Mouse (Mus musculus) liver, embryonic 14.5 days (tissue): ENCODE data around the gene Myt1l. TPM values are rescaled to one million over a fixed set of nuclear protein-coding genes. Genes with fewer than 3 reads are reported as not detected.

Experiments
- ATAC-seq: fragments of 200-750 bp; cut with Nextera tagmentation; 2 replicates; pipeline ENCODE4 v1.8.0; 2017; ENCODE audit warnings: moderate number of reproducible peaks, mild to moderate bottlenecking, moderate library complexity; ENCODE audit not compliant: insufficient read depth
- DNase-seq, 3 experiments: peaks; one replicate each; pipeline ENCODE4 v3.0.0-alpha.2; 2012 to 2013; ENCODE audit warnings: low read depth in 3 of 3, low spot score in 3 of 3
- H3K27ac ChIP-seq: fragments of 300-500 bp; sonication (generic); 2 replicates; pipeline ENCODE4 v1.5.1; 2014; ENCODE audit warnings: moderate library complexity, mild to moderate bottlenecking, control low read depth, inconsistent platforms
- H3K27me3 ChIP-seq: fragments of 300-500 bp; sonication (generic); 2 replicates; pipeline ENCODE4 v1.6.1; 2014; ENCODE audit warnings: mild to moderate bottlenecking, low read length, moderate library complexity; ENCODE audit not compliant: control insufficient read depth, insufficient read depth
- H3K36me3 ChIP-seq: fragments of 300-500 bp; sonication (generic); replicated peaks from 2 replicates; pipeline ENCODE4 v1.6.1; 2014; ENCODE audit warnings: low read depth; ENCODE audit not compliant: control insufficient read depth, insufficient read depth
- H3K4me1 ChIP-seq, 2 experiments: fragments of 200-500 bp in 1 of 2; fragments of 300-500 bp in 1 of 2; sonication (generic) in 1 of 2; replicated peaks; 2 replicates each; pipeline ENCODE4 v1.6.1; 2012 to 2014; ENCODE audit warnings: antibody characterized with exemption in 1 of 2, inconsistent platforms in 1 of 2, low read length in 1 of 2; ENCODE audit not compliant: control insufficient read depth in 2 of 2, insufficient read depth in 2 of 2
- H3K4me2 ChIP-seq: fragments of 300-500 bp; sonication (generic); 2 replicates; pipeline ENCODE4 v1.6.1; 2014; ENCODE audit warnings: low read depth, mild to moderate bottlenecking, control low read depth, moderate library complexity
- H3K4me3 ChIP-seq, 2 experiments: fragments of 200-500 bp in 1 of 2; fragments of 300-500 bp in 1 of 2; sonication (generic) in 1 of 2; 2 replicates each; pipeline ENCODE4 v1.5.1; 2012 to 2014; ENCODE audit warnings: low read depth in 2 of 2, low read length in 2 of 2, mild to moderate bottlenecking in 2 of 2, control low read depth in 1 of 2, inconsistent platforms in 1 of 2, moderate library complexity in 1 of 2; ENCODE audit not compliant: insufficient read depth in 1 of 2
- H3K9ac ChIP-seq: fragments of 300-500 bp; sonication (generic); replicated peaks from 2 replicates; pipeline ENCODE4 v1.6.1; 2014; ENCODE audit warnings: mild to moderate bottlenecking, control low read depth, moderate library complexity
- H3K9me3 ChIP-seq: fragments of 300-500 bp; sonication (generic); 2 replicates; pipeline ENCODE4 v1.6.1; 2016; ENCODE audit warnings: low read length, mixed read lengths; ENCODE audit not compliant: control insufficient read depth
- CTCF ChIP-seq: IDR thresholded peaks from 2 replicates; pipeline ENCODE4 v1.5.1; 2016; ENCODE audit warnings: antibody characterized with exemption, low read depth, control low read depth
- EP300 ChIP-seq: IDR thresholded peaks from 2 replicates; pipeline ENCODE4 v1.6.1; 2016; ENCODE audit warnings: antibody characterized with exemption, low read depth
- WGBS: fragments of 180-500 bp; shearing (Covaris S2); extraction: QIAGEN DNeasy Blood & Tissue Kit; methylation state at CpG from one replicate; pipeline ENCODE4 v1.1.7; 2014; ENCODE audit not compliant: insufficient replicate concordance; 5-methylcytosine and 5-hydroxymethylcytosine counted together
- polyA plus RNA-seq, 2 experiments: library from polyadenylated mRNA; depleted of rRNA in 1 of 2; stranded (reverse) in 1 of 2; unstranded in 1 of 2; fragments of >200 nt; fragmentation: Nextera tagmentation in 1 of 2; extraction: Ambion mirVana in 1 of 2; gene quantifications; 2 replicates each; pipeline versions ENCODE4 v1.2.1 to v1.2.3; 2012 to 2014

Gene Myt1l
- polyA plus RNA-seq, 2 experiments, result not detected

GRCm38 (mm10) chr12:29954464-29954863, 426.3 kb downstream of the Myt1l start:
- Histone ChIP-seq H3K27ac (no peak overlapping the region), H3K4me2 (no peak overlapping the region), H3K9me3 (no peaks in the 10 kb centered on the region), H3K9ac (no peak overlapping the region), H3K36me3 (no peaks in the 10 kb centered on the region), H3K4me1 (0 out of 4 replicates have a peak, but pooled peaks cover 0 to 2% of the 10 kb centered on the region in 2 experiments), H3K27me3 (no peaks in the 10 kb centered on the region), H3K4me3 (no peak overlapping the region)
- 58% methylated on average over 3 of the region's 3 CpGs for WGBS
- DNase-seq, result no peak
- TF ChIP-seq CTCF, result no peak
- TF ChIP-seq EP300, result no peak
- no peak for ATAC-seq

- H3K4me2 ChIP-seq, result no peak overlapping the region
- DNase-seq (no peak), ATAC-seq (no peak)
- H3K9me3 ChIP-seq, result no peaks in the 10 kb centered on the region
- H3K9ac ChIP-seq, result no peak overlapping the region
- no peak overlapping the region for H3K4me3 ChIP-seq
- no peaks in the 10 kb centered on the region for H3K4me1 ChIP-seq
- H3K27ac ChIP-seq, result no peak overlapping the region
- 50% methylated on average over 12 of the region's 12 CpGs for WGBS
- TF ChIP-seq CTCF (no peak), EP300 (no peak)
- H3K36me3 ChIP-seq, result no peaks in the 10 kb centered on the region
- H3K27me3 ChIP-seq, result no peaks in the 10 kb centered on the region
These were observed 428.8 kb downstream of the Myt1l start for GRCm38 (mm10) chr12:29956969-29957368.

GRCm38 (mm10) chr12:29958637-29959036, 430.5 kb downstream of the Myt1l start:
- 60% methylated on average over 5 of the region's 5 CpGs for WGBS
- Histone ChIP-seq H3K27me3 (no peaks in the 10 kb centered on the region), H3K27ac (no peak overlapping the region), H3K9ac (no peak overlapping the region), H3K4me1 (no peaks in the 10 kb centered on the region), H3K4me2 (no peak overlapping the region), H3K9me3 (no peaks in the 10 kb centered on the region), H3K4me3 (no peak overlapping the region), H3K36me3 (no peaks in the 10 kb centered on the region)
- TF ChIP-seq EP300 (no peak), CTCF (no peak)
- ATAC-seq (no peak), DNase-seq (no peak)

DNA sequence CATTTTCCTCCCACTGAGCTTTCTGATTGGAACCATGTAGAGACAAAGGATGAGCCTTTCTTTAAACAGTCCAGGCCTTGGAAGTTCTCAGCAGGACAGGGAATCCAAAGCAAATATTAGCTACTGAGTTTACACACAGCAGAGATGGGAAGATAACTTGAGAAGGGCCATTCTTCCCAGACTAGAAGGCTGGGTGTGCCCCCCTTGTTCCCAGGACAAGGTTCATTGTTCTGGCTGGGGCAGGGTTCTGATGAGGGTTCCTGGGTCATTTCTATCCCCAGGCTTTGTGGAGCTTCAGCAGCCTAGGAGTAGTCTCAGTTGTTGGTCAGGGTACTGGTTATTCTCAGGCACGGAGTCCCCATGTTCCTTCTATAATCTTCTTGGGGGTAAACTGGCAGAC, 432.9 kb downstream of the Myt1l start:
- H3K27me3 ChIP-seq, result no peaks in the 10 kb centered on the region
- H3K4me1 ChIP-seq, result no peaks in the 10 kb centered on the region
- DNase-seq, result no peak
- no peak overlapping the region for H3K9ac ChIP-seq
- no peak for ATAC-seq
- H3K9me3 ChIP-seq, result no peaks in the 10 kb centered on the region
- H3K4me2 ChIP-seq, result no peak overlapping the region
- WGBS, result 48% methylated on average over 1 of the region's 1 CpGs
- H3K27ac ChIP-seq, result no peak overlapping the region
- H3K36me3 ChIP-seq, result no peaks in the 10 kb centered on the region
- TF ChIP-seq EP300 (no peak), CTCF (no peak)
- no peak overlapping the region for H3K4me3 ChIP-seq

- Histone ChIP-seq H3K4me3 (no peak overlapping the region), H3K4me2 (no peak overlapping the region), H3K9me3 (no peaks in the 10 kb centered on the region), H3K27ac (no peak overlapping the region), H3K36me3 (no peaks in the 10 kb centered on the region), H3K9ac (no peak overlapping the region), H3K4me1 (no peaks in the 10 kb centered on the region), H3K27me3 (no peaks in the 10 kb centered on the region)
- WGBS, result 62% methylated on average over 6 of the region's 6 CpGs
- no peak for ATAC-seq
- DNase-seq, result no peak
- TF ChIP-seq EP300, result no peak
- TF ChIP-seq CTCF, result no peak
These were observed 436.8 kb downstream of the Myt1l start for GRCm38 (mm10) chr12:29965016-29965415.
